Mouse (Mus musculus) brain, embryonic 14.5 days (tissue): Measurements from ENCODE around the gene Commd1.

Experiments used
- CTCF ChIP-seq: fragments of 200-500 bp; IDR thresholded peaks from 2 replicates; pipeline ENCODE4 v1.5.1; 2012; ENCODE audit warnings: inconsistent platforms, mild to moderate bottlenecking, moderate library complexity, borderline replicate concordance; ENCODE audit not compliant: insufficient read depth, insufficient read length; ENCODE audit errors: extremely low read depth
- POLR2A ChIP-seq: fragments of 200-500 bp; IDR thresholded peaks from 2 replicates; pipeline ENCODE4 v1.6.1; 2012; ENCODE audit warnings: mild to moderate bottlenecking, inconsistent platforms, borderline replicate concordance; ENCODE audit not compliant: poor library complexity, insufficient read depth, insufficient read length, severe bottlenecking; ENCODE audit errors: extremely low read depth

GRCm38 (mm10) chr11:22956346-22956745 lies 25.8 kb downstream of the Commd1 start:
- no peak for TF ChIP-seq CTCF
- TF ChIP-seq POLR2A, result no peak
